Mouse (Mus musculus) liver, adult 10 weeks (tissue): Measurements from ENCODE around the gene Tfec. TPM values are rescaled to one million over a fixed set of nuclear protein-coding genes. Genes with fewer than 3 reads are reported as not detected.

ENCODE experiments used
- polyA plus RNA-seq: library from polyadenylated mRNA; stranded (reverse); fragments of 350-450 nt; fragmentation: Illumina TruSeq; extraction: RNeasy Lipid Tissue Mini Kit (QIAGEN cat#74804); gene quantifications from one replicate; pipeline ENCODE4 v1.2.3, GENCODE M21; 2014; ENCODE audit warnings: low read depth, low replicate concordance

Gene Tfec
- polyA plus RNA-seq: 3.4 TPM

DNA sequence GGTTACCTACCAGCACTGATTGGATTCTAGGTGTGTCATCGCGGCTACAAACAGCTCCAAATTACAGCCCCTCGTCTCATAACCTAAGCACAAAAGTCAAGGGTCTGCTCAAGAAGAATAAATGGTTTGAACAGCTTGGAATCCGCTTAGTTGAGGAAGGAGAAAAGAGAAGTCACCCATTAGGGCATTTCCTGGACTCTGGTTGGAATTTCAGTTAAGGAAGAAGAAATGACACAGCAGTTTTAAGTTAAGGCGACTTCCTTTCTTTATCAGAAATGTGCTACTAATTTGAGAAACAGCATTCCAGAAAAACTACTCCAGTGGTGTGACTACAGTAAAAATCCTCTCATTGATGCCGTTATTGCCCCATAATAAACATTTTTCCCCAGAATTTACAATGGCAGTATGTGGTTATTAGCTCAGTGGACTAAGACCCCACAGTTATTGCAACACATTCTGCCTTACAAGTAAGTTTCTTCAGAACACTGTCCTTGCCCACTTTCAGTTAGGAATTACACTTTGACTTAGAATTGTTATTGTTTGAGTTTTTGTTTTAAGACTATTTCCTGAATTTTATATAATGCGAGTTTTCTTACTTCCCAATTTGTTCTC lies at the start of gene Tfec:
Gene Tfec (minus strand): TSS at position 191 of the 612 bp plus-strand sequence.

Other genes starting within 250 kb of the Tfec start
- 1.0 TPM for gene Tes, start 166.7 kb upstream of the Tfec start, polyA plus RNA-seq